ENCODE assay signal across 8 mouse cellular contexts in the genomic region with DNA sequence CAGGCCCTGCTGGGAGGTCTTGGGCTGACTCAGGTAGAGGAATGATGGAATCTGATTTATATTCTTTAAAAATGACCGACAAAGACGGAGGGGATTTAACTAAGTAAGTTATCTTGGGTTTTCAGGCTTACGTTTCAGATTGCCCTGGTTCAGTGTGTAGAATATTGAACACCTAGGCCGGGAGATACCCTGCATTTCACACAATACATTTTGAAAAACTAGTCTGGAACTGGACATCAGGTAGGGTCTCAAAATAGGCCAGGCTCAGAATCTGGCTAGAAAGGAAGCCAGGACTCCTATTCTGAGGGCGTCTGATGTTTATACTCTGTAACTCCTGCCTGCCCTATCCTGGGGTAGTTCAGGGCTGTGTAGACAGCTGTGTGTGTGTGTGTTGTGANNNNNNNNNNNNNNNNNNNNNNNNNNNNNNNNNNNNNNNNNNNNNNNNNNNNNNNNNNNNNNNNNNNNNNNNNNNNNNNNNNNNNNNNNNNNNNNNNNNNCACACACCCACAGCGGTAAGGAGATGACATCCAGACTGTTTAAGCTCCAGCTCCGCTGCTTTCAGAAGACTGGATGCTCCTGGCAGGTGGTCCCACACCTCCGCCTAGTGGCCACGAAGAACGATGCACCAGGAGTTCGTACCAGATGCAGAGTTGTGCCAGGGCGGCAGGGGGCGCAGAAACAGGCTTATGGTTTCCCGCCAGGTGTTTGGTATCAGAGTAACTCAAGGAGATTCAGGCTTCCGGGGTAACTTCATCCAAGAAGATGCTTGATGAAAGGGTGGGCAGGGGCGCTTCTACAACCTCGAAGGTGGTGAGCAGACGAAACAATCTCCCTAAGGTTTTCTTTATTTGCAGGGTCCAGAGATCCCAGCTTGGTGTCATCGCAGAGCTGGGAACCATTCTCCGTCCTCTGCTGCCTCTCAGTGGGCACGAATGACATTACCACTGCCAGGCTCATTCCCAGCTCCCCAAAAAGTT. TPM values are rescaled to one million over a fixed set of nuclear protein-coding genes. Genes with fewer than 3 reads are reported as not detected.
A peak's percentile ranks its signal among the peaks of the same experiment; 100 is the strongest.
DNase-seq lines count a peak whose midpoint lies in the region; ATAC-seq and TF ChIP-seq lines count a peak whose summit lies in the region.

No protein-coding gene starts in this region.

- peaks cover 46% of the 10 kb centered on the region for H3K27me3 ChIP-seq in embryonic facial prominence, embryonic 14.5 days (replicated peaks; ENCODE audit: control insufficient read depth, insufficient read depth, low read length)
- peaks cover 9% of the 10 kb centered on the region for H3K27me3 ChIP-seq in heart, adult 2 months (ENCODE audit: control insufficient read depth, insufficient read depth, low read length)
- peaks cover 50% of the 10 kb centered on the region for H3K27me3 ChIP-seq in limb, embryonic 12.5 days
- peaks cover 41% of the 10 kb centered on the region for H3K27me3 ChIP-seq in midbrain, embryonic 15.5 days (replicated peaks)

- peak; percentile 71 for TF ChIP-seq EP300 in heart, adult 2 months (IDR thresholded peaks at IDR 0.05; ENCODE audit: insufficient read depth, low read depth, low read length)

- H3K9me3 ChIP-seq in embryonic facial prominence, embryonic 14.5 days (ENCODE audit: control insufficient read depth, low read length): no peaks in the 10 kb centered on the region
- H3K9me3 ChIP-seq in limb, embryonic 12.5 days: no peaks in the 10 kb centered on the region
- no peaks in the 10 kb centered on the region for H3K9me3 ChIP-seq in midbrain, embryonic 15.5 days

- TF ChIP-seq POLR2A in heart, adult 2 months (IDR thresholded peaks at IDR 0.05; ENCODE audit: insufficient read depth, low read depth, low read length): no peak

- H3K36me3 ChIP-seq in embryonic facial prominence, embryonic 14.5 days (ENCODE audit: control insufficient read depth, insufficient read depth, low read length): no peaks in the 10 kb centered on the region
- H3K36me3 ChIP-seq in heart, adult 2 months (ENCODE audit: control insufficient read depth, insufficient read depth, low read length): no peaks in the 10 kb centered on the region
- H3K36me3 ChIP-seq in limb, embryonic 12.5 days: no peaks in the 10 kb centered on the region
- H3K36me3 ChIP-seq in midbrain, embryonic 15.5 days (replicated peaks): no peaks in the 10 kb centered on the region

- H3K4me2 ChIP-seq in embryonic facial prominence, embryonic 14.5 days (ENCODE audit: low read depth, low read length): peak overlapping the region; percentile 46
- H3K4me2 ChIP-seq in limb, embryonic 12.5 days: peak overlapping the region; percentile 48
- H3K4me2 ChIP-seq in midbrain, embryonic 15.5 days: peak overlapping the region; percentile 50

- H3K4me3 ChIP-seq in embryonic facial prominence, embryonic 14.5 days (ENCODE audit: low read depth, low read length): peak overlapping the region; percentile 30
- no peak overlapping the region for H3K4me3 ChIP-seq in heart, adult 2 months
- peak overlapping the region; percentile 26 for H3K4me3 ChIP-seq in limb, embryonic 12.5 days (replicated peaks)
- H3K4me3 ChIP-seq in midbrain, embryonic 15.5 days: peak overlapping the region; percentile 32

- no peak overlapping the region for H3K27ac ChIP-seq in embryonic facial prominence, embryonic 14.5 days (replicated peaks; ENCODE audit: low read depth, low read length)
- H3K27ac ChIP-seq in heart, adult 2 months: no peak overlapping the region
- H3K27ac ChIP-seq in limb, embryonic 12.5 days: no peak overlapping the region
- H3K27ac ChIP-seq in midbrain, embryonic 15.5 days: no peak overlapping the region

- DNase-seq in 3T3-L1 (ENCODE audit: low read depth, low spot score): peak; percentile 85
- peak; percentile 50 to 62 for DNase-seq in adrenal gland, postnatal 4 days (ENCODE audit: low spot score in 2 of 2)
- peak; percentile 92 for DNase-seq in embryonic facial prominence, embryonic 14.5 days (ENCODE audit: low spot score)
- peak; percentile 84 to 85 for DNase-seq in heart, adult 2 months
- DNase-seq in kidney, adult 8-10 months: peak; percentile 69 to 86
- DNase-seq in spleen, adult 18-20 months: peak; percentile 69 to 82

- ATAC-seq in embryonic facial prominence, embryonic 14.5 days (ENCODE audit: low read depth): peak; percentile 77
- ATAC-seq in limb, embryonic 12.5 days (ENCODE audit: insufficient number of reproducible peaks, insufficient read depth, low FRiP score, low TSS enrichment, low read depth): peak; percentile 49
- ATAC-seq in midbrain, embryonic 15.5 days (replicated peaks): peak; percentile 80

- WGBS in embryonic facial prominence, embryonic 14.5 days: 13% methylated on average over 20 of the region's 21 CpGs
- 15% methylated on average over 20 of the region's 21 CpGs for WGBS in heart, adult 2 months
- 12% methylated on average over 21 of the region's 21 CpGs for WGBS in limb, embryonic 12.5 days
- WGBS in midbrain, embryonic 15.5 days: 12% methylated on average over 21 of the region's 21 CpGs

- intact Hi-C loops in heart, adult 2 months (cut with DNase I): loop anchor here (1.0 to 10.0 kb wide), 3 partner anchors 227 to 308 kb away; no protein-coding TSS in a partner anchor

- peaks cover 31% of the 10 kb centered on the region for H3K4me1 ChIP-seq in embryonic facial prominence, embryonic 14.5 days (ENCODE audit: control insufficient read depth, insufficient read depth, low read length)
- H3K4me1 ChIP-seq in heart, adult 2 months (ENCODE audit: control insufficient read depth, insufficient read depth, low read length): 0 out of 2 replicates have a peak, but pooled peaks cover 2% of the 10 kb centered on the region
- H3K4me1 ChIP-seq in limb, embryonic 12.5 days (replicated peaks): peaks cover 47% of the 10 kb centered on the region
- peaks cover 33% of the 10 kb centered on the region for H3K4me1 ChIP-seq in midbrain, embryonic 15.5 days

- no peaks in the 10 kb centered on the region for H3K79me2 ChIP-seq in heart, adult 2 months (replicated peaks; ENCODE audit: control insufficient read depth, insufficient read depth, low read length)

- TF ChIP-seq CTCF in heart, adult 2 months (IDR thresholded peaks at IDR 0.05): peak; percentile 73

- H3K9ac ChIP-seq in embryonic facial prominence, embryonic 14.5 days (ENCODE audit: low read depth, low read length): no peak overlapping the region
- no peak overlapping the region for H3K9ac ChIP-seq in heart, adult 2 months (ENCODE audit: low read depth, low read length)
- no peak overlapping the region for H3K9ac ChIP-seq in limb, embryonic 12.5 days (replicated peaks)
- H3K9ac ChIP-seq in midbrain, embryonic 15.5 days: no peak overlapping the region

RNA-seq across cellular contexts. Expression of a gene that starts 11.6 kb away (rescaled TPM):
- total RNA-seq in adrenal gland, postnatal 4 days (2021): not detected
- polyA plus RNA-seq in embryonic facial prominence, embryonic 14.5 days (2014; fragmentation: Nextera tagmentation; extraction: Ambion mirVana): not detected in 2 replicates
- not detected for total RNA-seq in heart, adult 2 months (2021)
- not detected in 2 replicates for polyA plus RNA-seq in heart, adult 2 months (2012; rRNA removed)
- polyA plus RNA-seq in limb, embryonic 12.5 days (2016; fragmentation: Nextera tagmentation; extraction: Ambion mirVana): not detected in 2 replicates
- 0.22 TPM in 1 of 2 replicates, not detected in the other for polyA plus RNA-seq in midbrain, embryonic 15.5 days (2015; fragmentation: Nextera tagmentation; extraction: Ambion mirVana)

RNA-seq across cellular contexts. Expression of a gene that starts 45.3 kb away (rescaled TPM):
- total RNA-seq in adrenal gland, postnatal 4 days (2021): under 1 TPM in 1 of 2 experiments, not detected in 1; 0.28 TPM
- not detected in 2 replicates for polyA plus RNA-seq in embryonic facial prominence, embryonic 14.5 days (2014; fragmentation: Nextera tagmentation; extraction: Ambion mirVana)
- total RNA-seq in heart, adult 2 months (2021): not detected
- polyA plus RNA-seq in heart, adult 2 months (2012; rRNA removed): 0.06 and 0.08 TPM in 2 replicates
- polyA plus RNA-seq in limb, embryonic 12.5 days (2016; fragmentation: Nextera tagmentation; extraction: Ambion mirVana): not detected in 2 replicates
- polyA plus RNA-seq in midbrain, embryonic 15.5 days (2015; fragmentation: Nextera tagmentation; extraction: Ambion mirVana): not detected in 2 replicates
